Mouse (Mus musculus) cerebellum, adult 18-20 months (tissue): ENCODE measurements around the gene Bcam.
"Not testable (repeated sequence)": the region's sequence is repeated elsewhere in the genome, so short reads cannot be mapped to it uniquely, and the experiment has no call there.

Experiments used
- DNase-seq, 2 experiments: peaks; one replicate each; pipeline ENCODE4 v3.0.0; 2021

Gene Bcam

GRCm38 (mm10) chr7:19770984-19771391 lies at the start of gene Bcam:
Gene Bcam, minus strand, starts transcription at chr7:19771016.
- no peak for DNase-seq

DNA sequence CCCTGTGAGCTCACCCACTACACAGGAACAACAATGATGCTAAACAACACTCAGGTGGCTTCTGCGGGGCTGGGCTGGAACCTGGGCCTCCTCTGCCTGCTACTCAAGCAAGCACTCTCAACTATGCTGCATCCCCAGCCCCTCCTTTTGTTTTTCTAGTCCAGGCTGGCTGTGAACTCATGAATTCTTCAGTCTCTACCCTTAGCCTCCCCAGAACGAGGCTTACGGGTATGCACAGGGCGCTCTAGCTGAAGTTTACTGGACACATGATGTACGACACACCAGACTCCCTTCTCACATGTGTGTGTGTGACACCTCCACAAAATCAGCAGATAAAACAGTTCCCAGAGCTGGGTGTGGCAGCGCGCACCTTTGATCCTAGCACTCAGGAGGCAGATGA lies 48.1 kb upstream of the Bcam start:
- no peak for DNase-seq

GRCm38 (mm10) chr7:19818440-19818839 lies 47.6 kb upstream of the Bcam start:
- no peak for DNase-seq

- DNase-seq = no peak
Measured at GRCm38 (mm10) chr7:19817382-19818105, 46.7 kb upstream of the Bcam start.

DNA sequence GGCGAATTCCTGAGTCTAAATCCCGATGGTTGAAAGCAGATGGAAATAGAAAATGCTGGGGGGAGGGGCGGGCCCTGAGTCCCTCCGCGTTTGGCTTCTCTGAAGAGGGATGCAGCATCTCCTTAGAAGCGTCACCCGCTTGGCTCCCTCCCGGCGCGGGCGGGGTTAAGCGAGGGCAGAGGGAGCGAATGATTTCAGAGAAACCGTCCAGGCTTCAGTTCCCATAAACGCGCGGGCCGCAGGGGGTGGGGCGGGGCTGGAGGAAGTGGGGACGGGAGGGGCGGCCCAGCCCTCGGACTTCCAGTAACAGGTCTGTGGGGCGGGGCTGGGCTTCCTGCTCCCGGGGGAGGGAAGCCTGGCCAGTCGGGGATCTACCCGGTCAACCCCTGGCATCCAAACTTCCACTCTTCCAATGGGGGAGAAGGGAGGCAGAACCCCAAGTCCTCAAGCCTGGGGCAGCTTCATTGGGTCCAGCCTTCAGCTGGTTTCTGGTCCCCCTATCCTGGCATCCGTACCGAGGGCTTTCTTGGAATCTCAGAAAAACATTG lies 45.5 kb upstream of the Bcam start:
- DNase-seq = peak in 1 of 2 experiments; percentile 15

- DNase-seq = no peak
Measured at GRCm38 (mm10) chr7:19815296-19816223, 44.7 kb upstream of the Bcam start.

- DNase-seq = no peak
Measured at GRCm38 (mm10) chr7:19813579-19814122, 42.8 kb upstream of the Bcam start.

DNA sequence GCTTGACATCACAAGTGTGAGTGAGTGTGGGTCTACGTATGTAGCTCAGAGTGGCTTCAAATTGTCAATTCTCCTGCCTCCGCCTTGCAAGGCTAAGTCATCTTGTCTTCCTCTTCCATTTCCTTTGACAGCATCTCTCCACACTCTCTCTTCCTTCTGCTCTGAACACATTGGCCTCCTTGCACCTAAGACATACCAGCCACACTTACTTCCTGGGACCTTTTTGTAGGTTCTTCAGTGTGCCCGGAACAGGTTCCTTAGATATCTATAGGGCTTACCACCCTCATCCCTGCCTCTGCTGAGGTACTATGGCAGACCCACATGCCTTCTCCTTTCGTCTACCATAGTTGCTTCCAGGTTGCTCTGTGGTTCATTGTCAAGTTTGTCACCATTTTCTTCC lies 42.3 kb upstream of the Bcam start:
- no peak for DNase-seq

- peak in 1 of 2 experiments; percentile 18 for DNase-seq
Measured at GRCm38 (mm10) chr7:19811114-19811513, 40.3 kb upstream of the Bcam start.

DNA sequence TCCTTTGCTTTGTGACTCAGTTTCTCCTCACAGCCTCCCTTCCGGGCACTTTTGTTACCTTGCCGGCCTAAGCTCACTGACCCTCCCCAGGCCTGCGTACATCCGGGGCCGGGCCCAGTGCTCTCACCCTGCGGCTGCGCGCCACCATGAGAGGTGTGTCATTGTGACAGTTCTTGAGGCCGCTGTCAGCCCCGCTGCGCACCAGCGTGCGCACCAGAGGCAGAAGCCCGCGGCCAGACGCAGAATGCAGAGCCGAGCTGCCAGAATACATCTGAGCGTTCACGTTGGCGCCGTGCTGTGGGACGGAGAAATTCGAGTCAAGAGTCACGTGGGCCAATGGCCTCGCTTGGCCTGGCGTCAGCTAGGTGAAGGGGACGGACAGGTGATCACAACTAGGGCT lies 38.6 kb upstream of the Bcam start:
- no peak for DNase-seq

- no peak for DNase-seq
Measured at GRCm38 (mm10) chr7:19806356-19806969, 35.6 kb upstream of the Bcam start.

- peak; percentile 36 to 62 for DNase-seq
Measured at GRCm38 (mm10) chr7:19802995-19803394, 32.2 kb upstream of the Bcam start.

DNA sequence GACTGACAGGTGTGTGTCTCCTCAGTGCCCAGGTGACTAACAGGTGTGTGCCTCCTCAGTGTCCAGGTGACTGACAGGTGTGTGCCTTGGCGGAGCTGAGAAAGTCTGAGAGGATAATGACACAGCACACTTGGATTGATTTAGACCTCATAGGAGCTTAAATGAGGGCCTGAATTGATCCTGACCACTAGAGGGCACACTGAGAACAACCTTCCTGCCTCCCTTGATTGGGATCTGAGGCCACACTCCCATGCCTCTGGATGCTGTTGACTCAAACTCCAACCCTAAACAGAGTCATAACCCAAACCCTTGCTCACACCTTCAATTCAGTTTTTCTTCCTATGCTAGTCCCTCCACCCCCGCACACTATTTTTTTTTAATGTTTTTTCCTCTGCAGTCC lies 29.9 kb upstream of the Bcam start:
- DNase-seq = peak in 1 of 2 experiments; percentile 14

DNA sequence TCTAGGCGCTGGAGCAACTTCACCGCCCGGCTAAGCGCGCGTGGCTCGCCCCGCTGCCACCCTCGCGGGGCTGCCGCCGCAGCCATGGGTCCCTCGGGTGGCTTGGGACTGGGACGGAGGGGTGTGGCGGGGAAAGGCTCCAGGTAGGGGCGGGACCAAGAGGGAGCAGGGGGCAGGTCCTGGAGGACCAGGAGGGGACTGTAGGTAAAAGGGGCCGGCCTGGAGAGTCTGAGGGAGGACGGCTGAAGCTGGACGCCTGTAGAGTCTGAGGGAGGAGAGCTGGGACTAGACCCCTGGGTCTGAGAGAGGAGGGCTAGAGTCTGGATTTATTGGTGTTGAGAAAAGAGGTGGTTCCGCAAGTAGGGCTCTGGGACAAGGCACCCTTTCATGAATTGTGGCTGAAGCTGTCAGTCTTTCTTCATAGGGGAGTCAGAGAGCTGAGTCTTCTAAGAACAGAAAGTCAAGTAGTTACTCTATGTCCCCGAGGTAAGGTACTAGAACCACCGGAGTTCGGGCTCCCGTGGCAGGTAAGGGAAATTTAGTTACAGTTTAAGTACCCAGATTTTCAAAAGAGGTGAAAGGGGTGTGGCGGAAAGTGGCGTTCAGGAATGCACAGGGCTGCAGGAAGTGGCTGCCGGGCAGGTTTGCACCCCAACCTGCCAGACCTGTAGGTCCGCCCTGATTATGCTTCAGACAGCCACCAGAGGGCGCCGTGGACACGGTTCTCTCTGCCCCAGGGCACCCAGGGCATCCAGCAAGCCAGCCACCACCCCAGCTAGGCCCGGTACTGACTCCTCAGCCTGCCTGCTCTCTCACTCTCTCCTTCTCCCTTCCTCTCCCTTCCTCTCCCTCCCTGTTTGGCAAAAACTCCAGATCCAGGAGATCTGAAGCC lies 26.1 kb upstream of the Bcam start, which contains the start of gene Cblc:
TSS of gene Cblc (minus strand) at position 113 of the 892 bp plus-strand sequence.
- peak; percentile 46 to 57 for DNase-seq

DNA sequence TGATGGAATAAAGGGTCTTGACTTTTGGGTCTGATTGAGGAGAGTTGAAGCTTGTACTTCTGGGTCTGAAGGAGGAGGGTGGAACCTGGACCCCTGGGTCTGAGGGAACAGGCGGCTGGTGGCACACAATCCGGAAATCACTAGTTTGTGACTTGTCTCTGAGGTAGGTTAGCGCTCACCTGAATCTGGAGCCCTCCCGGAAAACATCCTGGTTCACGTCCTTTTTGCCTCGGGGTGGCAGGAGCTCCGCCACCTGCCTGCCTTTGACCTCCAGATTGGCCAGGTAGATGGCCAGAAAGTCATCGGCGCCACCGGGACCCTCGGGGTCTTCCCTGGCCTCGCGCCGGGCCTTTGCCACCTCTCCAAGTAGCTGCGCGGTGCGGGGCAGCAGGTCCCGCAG lies 25.4 kb upstream of the Bcam start:
- DNase-seq = no peak

DNA sequence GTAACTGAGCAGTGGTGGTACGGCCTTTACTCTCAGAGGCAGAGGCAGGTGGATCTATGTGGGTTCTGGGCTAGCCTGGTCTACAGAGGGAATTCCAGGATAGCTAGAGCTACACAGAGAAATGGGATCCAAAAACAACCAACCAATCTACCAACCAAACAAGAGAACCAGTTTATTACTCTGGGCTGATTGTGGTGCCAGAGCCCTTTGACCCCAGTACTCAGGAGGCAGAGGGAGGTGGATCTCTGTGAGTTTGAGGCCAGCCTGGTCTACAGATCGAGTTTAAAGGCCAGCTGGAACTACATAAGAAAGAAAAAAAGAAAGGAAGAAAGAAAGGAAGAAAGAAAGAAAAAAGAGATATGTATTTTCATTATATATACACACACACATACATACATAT lies 24.4 kb upstream of the Bcam start:
- no peak for DNase-seq

- no peak for DNase-seq
Measured at GRCm38 (mm10) chr7:19792701-19793630, 22.1 kb upstream of the Bcam start.

- DNase-seq = not testable (repeated sequence)
Measured at GRCm38 (mm10) chr7:19791504-19791903, 20.7 kb upstream of the Bcam start.

GRCm38 (mm10) chr7:19789904-19790347 lies 19.1 kb upstream of the Bcam start:
- peak; percentile 82 to 88 for DNase-seq

DNA sequence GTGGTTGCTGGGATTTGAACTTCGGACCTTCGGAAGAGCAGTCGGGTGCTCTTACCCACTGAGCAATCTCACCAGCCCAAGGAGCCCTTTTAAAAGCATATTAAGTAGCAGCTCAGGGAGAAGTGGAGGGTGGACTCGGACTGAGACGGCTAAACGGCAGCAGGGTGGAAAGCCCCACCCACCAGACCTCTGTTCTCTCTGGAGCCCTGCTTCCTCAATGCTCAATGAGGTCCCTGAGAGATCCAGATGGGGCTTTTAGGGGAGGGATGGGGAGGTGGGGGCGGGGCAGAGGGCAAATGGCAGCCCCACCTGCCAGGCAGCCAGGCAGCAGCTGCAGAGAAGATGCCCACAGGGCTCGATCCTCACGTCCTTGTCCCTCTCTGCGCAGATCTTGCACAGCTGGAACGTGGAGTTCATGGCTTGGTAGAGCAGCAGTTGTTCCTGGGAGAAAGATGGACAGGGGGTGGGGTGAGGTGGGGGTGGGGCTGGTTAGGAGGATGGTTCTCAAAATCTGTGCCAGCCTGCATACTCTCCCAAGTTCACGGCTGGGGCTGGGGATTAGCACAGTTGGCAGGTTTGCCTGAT lies 15.2 kb upstream of the Bcam start:
- DNase-seq = no peak
